Mouse (Mus musculus) liver, adult 2 months (tissue): Measurements from ENCODE around the gene Synm. TPM values are rescaled to one million over a fixed set of nuclear protein-coding genes. Genes with fewer than 3 reads are reported as not detected.

ENCODE experiments used
- DNase-seq: peaks from one replicate; pipeline ENCODE4 v3.0.0-alpha.2; 2011; ENCODE audit warnings: low read depth, low spot score; ENCODE audit errors: extremely low read depth
- H3K27ac ChIP-seq: fragments of 200-500 bp; replicated peaks from 2 replicates; pipeline ENCODE4 v1.5.1; 2012; ENCODE audit warnings: low read depth, mild to moderate bottlenecking, control low read depth, inconsistent platforms, low read length; ENCODE audit not compliant: insufficient read depth
- H3K27me3 ChIP-seq: fragments of 200-500 bp; 2 replicates; pipeline ENCODE4 v1.6.1; 2012; ENCODE audit warnings: mild to moderate bottlenecking, moderate library complexity, low read length, inconsistent platforms; ENCODE audit not compliant: control insufficient read depth, insufficient read depth
- H3K36me3 ChIP-seq: fragments of 200-500 bp; 2 replicates; pipeline ENCODE4 v1.6.1; 2012; ENCODE audit warnings: low read length, inconsistent platforms; ENCODE audit not compliant: control insufficient read depth, insufficient read depth
- H3K4me1 ChIP-seq: fragments of 200-500 bp; 2 replicates; pipeline ENCODE4 v1.6.1; 2011; ENCODE audit warnings: low read length; ENCODE audit not compliant: control insufficient read depth, insufficient read depth
- H3K4me3 ChIP-seq: fragments of 200-500 bp; 2 replicates; pipeline ENCODE4 v1.5.1; 2011; ENCODE audit warnings: low read depth, mild to moderate bottlenecking, control low read depth, low read length, moderate library complexity; ENCODE audit not compliant: insufficient read depth
- H3K79me2 ChIP-seq: fragments of 200-500 bp; 2 replicates; pipeline ENCODE4 v1.6.1; 2012; ENCODE audit warnings: inconsistent platforms, mild to moderate bottlenecking, low read length, moderate library complexity; ENCODE audit not compliant: control insufficient read depth, insufficient read depth
- H3K9ac ChIP-seq: fragments of 200-500 bp; 2 replicates; pipeline ENCODE4 v1.6.1; 2012; ENCODE audit warnings: low read depth, mild to moderate bottlenecking, control low read depth, inconsistent platforms, low read length
- CTCF ChIP-seq: fragments of 200-500 bp; IDR thresholded peaks from 2 replicates; pipeline ENCODE4 v1.5.1; 2011; ENCODE audit warnings: low read depth, low read length, control low read depth
- POLR2A ChIP-seq: fragments of 200-500 bp; IDR thresholded peaks from 2 replicates; pipeline ENCODE4 v1.6.1; 2011; ENCODE audit warnings: low read length, control low read depth; ENCODE audit not compliant: insufficient read depth; ENCODE audit errors: extremely low read depth
- WGBS: fragments of 180-500 bp; shearing (Covaris S2); methylation state at CpG from one replicate; pipeline ENCODE4 v1.1.7; 2018; 5-methylcytosine and 5-hydroxymethylcytosine counted together
- polyA plus RNA-seq: library from polyadenylated mRNA; depleted of rRNA; stranded (reverse); fragments of >200 nt; gene quantifications from 2 replicates; pipeline ENCODE4 v1.2.3, GENCODE M21; 2012
- total RNA-seq: library from RNA; depleted of rRNA; stranded (reverse); fragments of >200 nt; gene quantifications from 2 replicates; pipeline ENCODE4 v1.2.3, GENCODE M21; 2014

The Synm gene
- total and polyA plus RNA-seq, 2 experiments = 0.12 to 0.37 TPM

- TF ChIP-seq CTCF (no peak), POLR2A (no peak)
- Histone ChIP-seq H3K4me1 (peaks cover 4% of the 10 kb centered on the region; the same call in 1 of the 2 replicates), H3K79me2 (no peaks in the 10 kb centered on the region), H3K36me3 (no peaks in the 10 kb centered on the region), H3K27ac (no peak overlapping the region), H3K9ac (no peak overlapping the region), H3K27me3 (no peaks in the 10 kb centered on the region), H3K4me3 (no peak overlapping the region)
- WGBS = 30% methylated on average over 3 of the region's 3 CpGs
- no peak for DNase-seq
Measured at GRCm38 (mm10) chr7:67775623-67776022, 16.1 kb upstream of the Synm start.

DNA sequence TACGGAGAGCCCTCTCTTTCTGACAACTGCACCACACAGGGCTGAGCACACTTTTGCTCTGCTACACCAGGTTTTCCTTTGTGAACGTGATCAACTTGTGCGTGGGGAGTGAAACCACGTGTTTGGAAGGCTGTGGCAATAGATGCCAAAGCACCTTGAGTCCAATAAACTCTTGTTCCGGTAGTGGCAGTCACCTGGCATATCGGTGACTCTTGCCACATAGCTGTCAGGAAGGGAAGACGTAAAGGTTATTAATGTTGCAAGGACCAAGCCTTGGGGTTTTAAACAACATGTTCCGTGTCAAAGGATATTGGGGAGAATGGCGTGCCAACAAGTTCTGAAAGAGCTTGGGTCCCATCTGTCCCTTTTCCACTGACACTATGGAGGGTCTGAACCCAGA, 12.7 kb upstream of the Synm start:
- no peak for TF ChIP-seq POLR2A
- no peak for TF ChIP-seq CTCF
- WGBS = 73% methylated on average over 9 of the region's 9 CpGs

GRCm38 (mm10) chr7:67769487-67769886, 9.9 kb upstream of the Synm start:
- Histone ChIP-seq H3K4me3 (no peak overlapping the region), H3K27ac (no peak overlapping the region), H3K4me1 (peaks cover 4% of the 10 kb centered on the region; the same call in 1 of the 2 replicates), H3K9ac (no peak overlapping the region), H3K79me2 (no peaks in the 10 kb centered on the region), H3K36me3 (no peaks in the 10 kb centered on the region), H3K27me3 (no peaks in the 10 kb centered on the region)
- no peak for TF ChIP-seq POLR2A
- no peak for TF ChIP-seq CTCF
- no peak for DNase-seq
- 89% methylated on average over 5 of the region's 5 CpGs for WGBS

More for the DNA sequence above, 12.7 kb upstream of the Synm start:
- Histone ChIP-seq H3K4me1 (peaks cover 4% of the 10 kb centered on the region; the same call in 1 of the 2 replicates), H3K36me3 (no peaks in the 10 kb centered on the region), H3K27ac (no peak overlapping the region), H3K4me3 (no peak overlapping the region), H3K79me2 (no peaks in the 10 kb centered on the region), H3K9ac (no peak overlapping the region), H3K27me3 (no peaks in the 10 kb centered on the region)
- DNase-seq = peak; percentile 88

GRCm38 (mm10) chr7:67768125-67768524, 8.6 kb upstream of the Synm start:
- DNase-seq = peak; percentile 57
- Histone ChIP-seq H3K4me3 (no peak overlapping the region), H3K4me1 (peaks cover 4% of the 10 kb centered on the region; the same call in 1 of the 2 replicates), H3K9ac (no peak overlapping the region), H3K27ac (no peak overlapping the region), H3K36me3 (no peaks in the 10 kb centered on the region), H3K79me2 (no peaks in the 10 kb centered on the region), H3K27me3 (no peaks in the 10 kb centered on the region)
- no peak for TF ChIP-seq CTCF
- no peak for TF ChIP-seq POLR2A
- WGBS = 63% methylated on average over 3 of the region's 3 CpGs

DNA sequence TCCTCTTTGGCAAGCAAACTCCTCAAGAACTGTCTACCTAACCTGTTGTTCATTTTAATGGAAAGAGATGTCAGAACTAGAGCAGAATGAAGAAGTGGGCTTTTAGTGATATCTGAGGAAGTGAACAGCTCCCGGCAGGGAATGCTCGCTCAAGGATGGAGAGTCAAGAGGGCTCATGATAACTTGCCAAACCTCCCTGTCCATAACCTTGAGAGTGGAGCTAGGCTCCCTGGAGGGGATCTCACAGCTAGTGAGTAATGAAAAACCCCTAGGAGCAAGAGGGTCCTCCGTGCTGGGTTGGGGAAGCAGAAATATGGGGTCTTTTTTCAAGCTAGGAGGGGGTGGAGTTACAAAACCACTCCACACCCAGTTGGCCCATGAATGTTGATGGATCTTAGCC, 4.1 kb upstream of the Synm start:
- DNase-seq = no peak
- H3K9ac ChIP-seq = no peak overlapping the region
- no peaks in the 10 kb centered on the region for H3K36me3 ChIP-seq
- no peaks in the 10 kb centered on the region for H3K79me2 ChIP-seq
- peaks cover 6% of the 10 kb centered on the region for H3K4me1 ChIP-seq
- H3K27me3 ChIP-seq = peaks cover 3% of the 10 kb centered on the region; the same call in 1 of the 2 replicates
- TF ChIP-seq CTCF = no peak
- no peak for TF ChIP-seq POLR2A
- no peak overlapping the region for H3K27ac ChIP-seq
- H3K4me3 ChIP-seq = no peak overlapping the region
- 64% methylated on average over 3 of the region's 3 CpGs for WGBS

- peaks cover 4% of the 10 kb centered on the region; the same call in 1 of the 2 replicates for H3K27me3 ChIP-seq
- DNase-seq = peak; percentile 37
- under 1% methylated on average over 89 of the region's 92 CpGs for WGBS
- no peaks in the 10 kb centered on the region for H3K36me3 ChIP-seq
- H3K79me2 ChIP-seq = no peaks in the 10 kb centered on the region
- peak overlapping the region; percentile 55; the same call in 1 of the 2 replicates for H3K4me3 ChIP-seq
- H3K4me1 ChIP-seq = peaks cover 7% of the 10 kb centered on the region
- peak overlapping the region; percentile 55 for H3K9ac ChIP-seq
- TF ChIP-seq CTCF (no peak), POLR2A (no peak)
- no peak overlapping the region for H3K27ac ChIP-seq
Measured at GRCm38 (mm10) chr7:67758858-67759628, 499 bp downstream of the Synm start.
